Mouse (Mus musculus): ENCODE data around the gene Pde3b.
"Not testable (repeated sequence)": the region's sequence is repeated elsewhere in the genome, so short reads cannot be mapped to it uniquely, and the experiment has no call there.

The Pde3b gene

GRCm38 (mm10) chr7:114414421-114415335 is at the start of gene Pde3b:
Gene Pde3b, plus strand, starts transcription at chr7:114415281.
- DNase-seq (ENCODE audit: extremely low spot score, low read depth, low spot score), result no peak

GRCm38 (mm10) chr7:114402130-114402529 is 13.0 kb upstream of the Pde3b start:
- no peak for DNase-seq (ENCODE audit: extremely low spot score, low read depth, low spot score)

- DNase-seq (ENCODE audit: extremely low spot score, low read depth, low spot score), result no peak
Measured at GRCm38 (mm10) chr7:114415336-114416020, 397 bp downstream of the Pde3b start.

GRCm38 (mm10) chr7:114416021-114416845 is 1.2 kb downstream of the Pde3b start:
- DNase-seq (ENCODE audit: extremely low spot score, low read depth, low spot score), result no peak

GRCm38 (mm10) chr7:114419331-114419730 is 4.2 kb downstream of the Pde3b start:
- DNase-seq (ENCODE audit: extremely low spot score, low read depth, low spot score), result not testable (repeated sequence)

- DNase-seq (ENCODE audit: extremely low spot score, low read depth, low spot score), result no peak
Measured at GRCm38 (mm10) chr7:114420918-114421317, 5.8 kb downstream of the Pde3b start.

- DNase-seq (ENCODE audit: extremely low spot score, low read depth, low spot score), result no peak
Measured at GRCm38 (mm10) chr7:114422224-114422623, 7.1 kb downstream of the Pde3b start.

GRCm38 (mm10) chr7:114429768-114430167 is 14.7 kb downstream of the Pde3b start:
- DNase-seq (ENCODE audit: extremely low spot score, low read depth, low spot score), result no peak

- no peak for DNase-seq (ENCODE audit: extremely low spot score, low read depth, low spot score)
Measured at GRCm38 (mm10) chr7:114431966-114432365, 16.9 kb downstream of the Pde3b start.

GRCm38 (mm10) chr7:114439726-114440125 is 24.6 kb downstream of the Pde3b start:
- no peak for DNase-seq (ENCODE audit: extremely low spot score, low read depth, low spot score)

- DNase-seq (ENCODE audit: extremely low spot score, low read depth, low spot score), result no peak
Measured at GRCm38 (mm10) chr7:114440494-114440893, 25.4 kb downstream of the Pde3b start.

- DNase-seq (ENCODE audit: extremely low spot score, low read depth, low spot score), result no peak
Measured at GRCm38 (mm10) chr7:114452876-114453275, 37.8 kb downstream of the Pde3b start.

- DNase-seq (ENCODE audit: extremely low spot score, low read depth, low spot score), result no peak
Measured at GRCm38 (mm10) chr7:114453300-114453990, 38.4 kb downstream of the Pde3b start.

GRCm38 (mm10) chr7:114454858-114455257 is 39.8 kb downstream of the Pde3b start:
- no peak for DNase-seq (ENCODE audit: extremely low spot score, low read depth, low spot score)

- DNase-seq (ENCODE audit: extremely low spot score, low read depth, low spot score), result no peak
Measured at GRCm38 (mm10) chr7:114456904-114457303, 41.8 kb downstream of the Pde3b start.

- no peak for DNase-seq (ENCODE audit: extremely low spot score, low read depth, low spot score)
Measured at GRCm38 (mm10) chr7:114459909-114460308, 44.8 kb downstream of the Pde3b start.

- no peak for DNase-seq (ENCODE audit: extremely low spot score, low read depth, low spot score)
Measured at GRCm38 (mm10) chr7:114461727-114462126, 46.6 kb downstream of the Pde3b start.

- DNase-seq (ENCODE audit: extremely low spot score, low read depth, low spot score), result no peak
Measured at GRCm38 (mm10) chr7:114466358-114466757, 51.3 kb downstream of the Pde3b start.

- no peak for DNase-seq (ENCODE audit: extremely low spot score, low read depth, low spot score)
Measured at GRCm38 (mm10) chr7:114472471-114472870, 57.4 kb downstream of the Pde3b start.

GRCm38 (mm10) chr7:114474889-114475288 is 59.8 kb downstream of the Pde3b start:
- DNase-seq (ENCODE audit: extremely low spot score, low read depth, low spot score), result no peak

GRCm38 (mm10) chr7:114477884-114478283 is 62.8 kb downstream of the Pde3b start:
- no peak for DNase-seq (ENCODE audit: extremely low spot score, low read depth, low spot score)
